14 mouse cellular contexts compared by ENCODE assay signal in genomic region chr9:48695796-48696195, GRCm38 (mm10).
DNase-seq lines count a peak whose midpoint lies in the region; ATAC-seq and TF ChIP-seq lines count a peak whose summit lies in the region.
"Had no signal": no experiment of that assay in that cellular context is flagged by ENCODE, and none has a peak within 500 bp of the region (broad histone marks: within the 10 kb centered on the region; RNA-seq: fewer than 3 reads in every experiment).

No protein-coding gene starts in this region.

- 0 out of 2 replicates have a peak overlapping the region, but pooled peaks have one; percentile 33 for H3K9ac ChIP-seq in heart, embryonic 13.5 days
- H3K9ac ChIP-seq in heart, embryonic 12.5 days = no peak overlapping the region
- no peak overlapping the region; the same call in 1 of the 2 replicates for H3K9ac ChIP-seq in midbrain, embryonic 11.5 days (ENCODE audit: low read length)
- no peak overlapping the region for H3K9ac ChIP-seq in midbrain, embryonic 13.5 days (replicated peaks)
- H3K9ac ChIP-seq in stomach, postnatal 0 days (ENCODE audit: low read length) = no peak overlapping the region
- H3K9ac ChIP-seq: limb, embryonic 15.5 days; neural tube, embryonic 15.5 days had no signal

- H3K4me1 ChIP-seq in heart, embryonic 13.5 days = peaks cover 32% of the 10 kb centered on the region
- H3K4me1 ChIP-seq in heart, embryonic 12.5 days (replicated peaks) = peaks cover 24% of the 10 kb centered on the region
- peaks cover 51% of the 10 kb centered on the region for H3K4me1 ChIP-seq in midbrain, embryonic 11.5 days (ENCODE audit: control insufficient read depth, insufficient read depth, low read length)
- peaks cover 54% of the 10 kb centered on the region for H3K4me1 ChIP-seq in midbrain, embryonic 13.5 days (replicated peaks)
- peaks cover 3% of the 10 kb centered on the region; the same call in 1 of the 2 replicates for H3K4me1 ChIP-seq in stomach, postnatal 0 days (replicated peaks; ENCODE audit: control insufficient read depth, insufficient read depth)

- peak; percentile 94 for DNase-seq in midbrain, embryonic 11.5 days (ENCODE audit: low spot score, missing footprints)
- peak; percentile 56 for DNase-seq in c-Kit-positive CD71-negative TER-119-negative erythroid progenitor cells, embryonic 14.5 days (ENCODE audit: low read depth)
- DNase-seq in stomach, postnatal 0 days (ENCODE audit: low spot score) = no peak
- no peak for DNase-seq in spleen, postnatal 10 days (ENCODE audit: low spot score in 2 of 2)
- DNase-seq in cerebellum, postnatal 4 days (ENCODE audit: low spot score in 2 of 2) = no peak
- DNase-seq: gastrocnemius, postnatal 14 days; kidney, postnatal 10 days; midbrain, embryonic 14.5 days; right cerebral cortex, postnatal 14 days had no signal

- no peak overlapping the region for H3K27ac ChIP-seq in heart, embryonic 13.5 days (replicated peaks)
- H3K27ac ChIP-seq in heart, embryonic 12.5 days (ENCODE audit: poor library complexity, severe bottlenecking) = no peak overlapping the region
- peak overlapping the region; percentile 91 for H3K27ac ChIP-seq in midbrain, embryonic 11.5 days (ENCODE audit: low read depth, low read length)
- no peak overlapping the region for H3K27ac ChIP-seq in midbrain, embryonic 13.5 days
- 0 out of 2 replicates have a peak overlapping the region, but pooled peaks have one; percentile 8 for H3K27ac ChIP-seq in stomach, postnatal 0 days (replicated peaks)
- H3K27ac ChIP-seq: limb, embryonic 15.5 days; neural tube, embryonic 15.5 days had no signal

- no peak overlapping the region for H3K4me2 ChIP-seq in heart, embryonic 13.5 days
- H3K4me2 ChIP-seq in heart, embryonic 12.5 days = no peak overlapping the region
- H3K4me2 ChIP-seq in midbrain, embryonic 11.5 days = no peak overlapping the region
- no peak overlapping the region for H3K4me2 ChIP-seq in midbrain, embryonic 13.5 days (replicated peaks)
- H3K4me2 ChIP-seq in stomach, postnatal 0 days (replicated peaks; ENCODE audit: low read depth) = no peak overlapping the region
- H3K4me2 ChIP-seq: limb, embryonic 15.5 days; neural tube, embryonic 15.5 days had no signal

- TF ChIP-seq CTCF in stomach, postnatal 0 days (IDR thresholded peaks at IDR 0.05; ENCODE audit: low read depth) = 0 out of 2 replicates have a peak, but pooled peaks have one; percentile 27

- no peaks in the 10 kb centered on the region for H3K9me3 ChIP-seq in heart, embryonic 13.5 days
- H3K9me3 ChIP-seq in heart, embryonic 12.5 days (replicated peaks) = no peaks in the 10 kb centered on the region
- no peaks in the 10 kb centered on the region for H3K9me3 ChIP-seq in midbrain, embryonic 11.5 days (ENCODE audit: control insufficient read depth, low read length)
- H3K9me3 ChIP-seq in midbrain, embryonic 13.5 days = no peaks in the 10 kb centered on the region
- H3K9me3 ChIP-seq in stomach, postnatal 0 days (ENCODE audit: control insufficient read depth, low read length) = no peaks in the 10 kb centered on the region
- H3K9me3 ChIP-seq: limb, embryonic 15.5 days; neural tube, embryonic 15.5 days had no signal

- no peak for ATAC-seq in heart, embryonic 13.5 days (ENCODE audit: extremely low read depth, insufficient number of reproducible peaks, low FRiP score, low TSS enrichment)
- ATAC-seq in heart, embryonic 12.5 days (ENCODE audit: insufficient number of reproducible peaks, low FRiP score) = no peak
- ATAC-seq in midbrain, embryonic 11.5 days (ENCODE audit: low FRiP score) = no peak
- ATAC-seq in midbrain, embryonic 13.5 days = no peak
- ATAC-seq in stomach, postnatal 0 days (ENCODE audit: low FRiP score, low TSS enrichment) = no peak

- peaks cover 18% of the 10 kb centered on the region; the same call in 1 of the 2 replicates for H3K27me3 ChIP-seq in heart, embryonic 13.5 days (replicated peaks)
- H3K27me3 ChIP-seq in heart, embryonic 12.5 days (replicated peaks) = peaks cover 4% of the 10 kb centered on the region; the same call in 1 of the 2 replicates
- no peaks in the 10 kb centered on the region for H3K27me3 ChIP-seq in midbrain, embryonic 11.5 days (ENCODE audit: control insufficient read depth, insufficient read depth, low read length)
- no peaks in the 10 kb centered on the region for H3K27me3 ChIP-seq in midbrain, embryonic 13.5 days
- H3K27me3 ChIP-seq in stomach, postnatal 0 days (ENCODE audit: control insufficient read depth, insufficient read depth, low read length) = no peaks in the 10 kb centered on the region

- no peaks in the 10 kb centered on the region for H3K36me3 ChIP-seq in heart, embryonic 13.5 days
- no peaks in the 10 kb centered on the region for H3K36me3 ChIP-seq in heart, embryonic 12.5 days
- H3K36me3 ChIP-seq in midbrain, embryonic 11.5 days (ENCODE audit: control insufficient read depth, insufficient read depth, low read length) = no peaks in the 10 kb centered on the region
- no peaks in the 10 kb centered on the region for H3K36me3 ChIP-seq in midbrain, embryonic 13.5 days
- no peaks in the 10 kb centered on the region for H3K36me3 ChIP-seq in stomach, postnatal 0 days (ENCODE audit: control insufficient read depth, insufficient read depth, low read length)
- H3K36me3 ChIP-seq: limb, embryonic 15.5 days; neural tube, embryonic 15.5 days had no signal

- 78% methylated on average over 4 of the region's 4 CpGs for WGBS in heart, embryonic 13.5 days
- whole genome bisulfite sequencing in heart, embryonic 12.5 days = 71% methylated on average over 4 of the region's 4 CpGs
- 20% methylated on average over 4 of the region's 4 CpGs for WGBS in midbrain, embryonic 11.5 days
- 21% methylated on average over 4 of the region's 4 CpGs for WGBS in midbrain, embryonic 13.5 days
- 68% methylated on average over 4 of the region's 4 CpGs for WGBS in stomach, postnatal 0 days

- H3K4me3 ChIP-seq in heart, embryonic 13.5 days = no peak overlapping the region
- H3K4me3 ChIP-seq in heart, embryonic 12.5 days = no peak overlapping the region
- H3K4me3 ChIP-seq in midbrain, embryonic 11.5 days (ENCODE audit: low read depth, low read length) = no peak overlapping the region
- no peak overlapping the region for H3K4me3 ChIP-seq in midbrain, embryonic 13.5 days (replicated peaks)
- H3K4me3 ChIP-seq in stomach, postnatal 0 days (ENCODE audit: low read depth, low read length) = no peak overlapping the region
- H3K4me3 ChIP-seq: limb, embryonic 15.5 days; neural tube, embryonic 15.5 days had no signal

- TF ChIP-seq EP300 in stomach, postnatal 0 days (optimal IDR thresholded peaks at IDR 0.05) = no peak

Comparison
In these comparisons a context has a peak if more than half of its experiments do, and no peak if none do; other contexts are left out.
1. H3K27ac ChIP-seq: peak in midbrain, embryonic 11.5 days (single experiment) and stomach, postnatal 0 days (single experiment); none in heart, embryonic 13.5 days (single experiment), heart, embryonic 12.5 days (single experiment) and midbrain, embryonic 13.5 days (single experiment).
2. DNase-seq: peak in midbrain, embryonic 11.5 days (single experiment) and c-Kit-positive CD71-negative TER-119-negative erythroid progenitor cells, embryonic 14.5 days (single experiment); none in stomach, postnatal 0 days (single experiment), spleen, postnatal 10 days (0 of 2) and cerebellum, postnatal 4 days (0 of 2).